Mouse (Mus musculus) CH12.LX (cell line): Measurements from ENCODE around the gene Arl8b. TPM values are rescaled to one million over a fixed set of nuclear protein-coding genes. Genes with fewer than 3 reads are reported as not detected.

Experiments
- polyA plus RNA-seq: library from polyadenylated mRNA; unstranded; fragments of >175 nt; gene quantifications from 2 replicates; pipeline ENCODE4 v1.2.1, GENCODE M21; 2012; ENCODE audit warnings: low read depth; ENCODE audit not compliant: insufficient read length
- total RNA-seq, 2 experiments: library from RNA; depleted of rRNA; stranded (reverse); fragments of 300-350 nt in 1 of 2; fragments of >200 nt in 1 of 2; gene quantifications; 2 replicates each; pipeline ENCODE4 v1.2.3; 2012 to 2014

Gene Arl8b
- total and polyA plus RNA-seq, 3 experiments = 47.8 to 170 (median 141) TPM

Other genes with a start within 250 kb of the Arl8b start
- gene Bhlhe40, start 122.5 kb upstream of the Arl8b start, total RNA-seq (2012; rRNA removed) = 77.7 and 130 TPM in 2 replicates
- 44.6 and 55.4 TPM in 2 replicates for gene Bhlhe40, start 122.5 kb upstream of the Arl8b start, total RNA-seq (2014; rRNA removed)
- 109 and 117 TPM in 2 replicates for gene Bhlhe40, start 122.5 kb upstream of the Arl8b start, polyA plus RNA-seq
- 70.9 and 100 TPM in 2 replicates for gene Edem1, start 45.5 kb downstream of the Arl8b start, total RNA-seq (2012; rRNA removed)
- 186 and 216 TPM in 2 replicates for gene Edem1, start 45.5 kb downstream of the Arl8b start, total RNA-seq (2014; rRNA removed)
- 157 and 163 TPM in 2 replicates for gene Edem1, start 45.5 kb downstream of the Arl8b start, polyA plus RNA-seq